Mouse (Mus musculus): ENCODE results near the gene F2r. TPM values are rescaled to one million over a fixed set of nuclear protein-coding genes. Genes with fewer than 3 reads are reported as not detected.

Gene F2r
- polyA plus RNA-seq, 1 experiment = 1.1 TPM

DNA sequence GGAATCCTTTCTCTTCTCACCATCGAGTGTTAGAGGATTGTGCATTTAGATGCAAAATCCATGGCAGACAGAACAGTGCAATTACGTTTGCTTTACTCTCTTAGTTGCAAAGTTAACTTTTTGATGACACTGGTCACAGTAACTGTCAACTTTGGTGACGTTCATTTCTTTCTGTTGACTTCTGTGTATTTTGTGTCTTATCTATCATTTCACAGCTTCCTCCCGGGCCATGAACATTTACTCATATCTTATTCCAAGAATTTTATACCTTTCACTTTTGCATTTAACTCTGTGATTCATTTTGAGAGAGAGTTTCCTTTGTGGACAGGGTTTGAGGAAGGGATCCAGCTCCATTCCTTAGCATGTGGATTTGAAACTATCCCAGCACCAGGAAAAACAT lies 35.4 kb upstream of the F2r start:
- Histone ChIP-seq H3K27me3 (ENCODE audit: control insufficient read depth, insufficient read depth, low read length) (no peaks in the 10 kb centered on the region), H3K36me3 (ENCODE audit: control insufficient read depth, insufficient read depth, low read length) (no peaks in the 10 kb centered on the region), H3K4me1 (ENCODE audit: control insufficient read depth, insufficient read depth, low read length) (no peaks in the 10 kb centered on the region), H3K4me3 (ENCODE audit: control insufficient read depth, low read depth, low read length) (no peak overlapping the region), H3K27ac (ENCODE audit: control insufficient read depth, insufficient read depth, low read depth, low read length) (no peak overlapping the region)
- TF ChIP-seq POLR2A (IDR thresholded peaks at IDR 0.05; ENCODE audit: control insufficient read depth, low read depth, low read length) (no peak), CTCF (IDR thresholded peaks at IDR 0.05; ENCODE audit: control insufficient read depth, insufficient read depth, insufficient replicate concordance, low read depth, low read length) (no peak)

GRCm38 (mm10) chr13:95651870-95652668 lies 33.8 kb upstream of the F2r start:
- Histone ChIP-seq H3K27ac (ENCODE audit: control insufficient read depth, insufficient read depth, low read depth, low read length) (no peak overlapping the region), H3K4me1 (ENCODE audit: control insufficient read depth, insufficient read depth, low read length) (no peaks in the 10 kb centered on the region), H3K27me3 (ENCODE audit: control insufficient read depth, insufficient read depth, low read length) (no peaks in the 10 kb centered on the region), H3K4me3 (ENCODE audit: control insufficient read depth, low read depth, low read length) (no peak overlapping the region), H3K36me3 (ENCODE audit: control insufficient read depth, insufficient read depth, low read length) (no peaks in the 10 kb centered on the region)
- no peak for TF ChIP-seq POLR2A (IDR thresholded peaks at IDR 0.05; ENCODE audit: control insufficient read depth, low read depth, low read length)
- no peak for TF ChIP-seq CTCF (IDR thresholded peaks at IDR 0.05; ENCODE audit: control insufficient read depth, insufficient read depth, insufficient replicate concordance, low read depth, low read length)

DNA sequence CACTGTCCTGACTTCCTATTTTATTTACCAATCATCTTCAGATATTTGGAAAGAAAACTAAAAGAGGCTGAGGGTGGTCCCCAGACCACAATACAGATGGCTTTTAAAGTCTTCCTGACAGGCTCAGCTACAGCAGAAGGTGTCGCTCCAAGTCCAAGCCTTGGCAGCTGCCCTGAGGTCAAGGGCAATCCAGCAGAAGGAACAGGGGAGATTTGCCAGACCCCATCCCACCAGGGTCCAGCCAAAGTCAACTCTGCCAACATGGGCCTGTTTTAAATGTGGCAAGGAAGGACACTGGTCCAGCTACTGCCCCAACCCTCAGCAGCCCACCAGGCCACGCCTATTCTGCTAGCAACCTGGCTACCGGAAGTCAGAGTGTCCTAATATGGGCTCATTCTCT lies 31.7 kb upstream of the F2r start:
- no peak for TF ChIP-seq POLR2A (IDR thresholded peaks at IDR 0.05; ENCODE audit: control insufficient read depth, low read depth, low read length)
- no peak for TF ChIP-seq CTCF (IDR thresholded peaks at IDR 0.05; ENCODE audit: control insufficient read depth, insufficient read depth, insufficient replicate concordance, low read depth, low read length)
- no peak overlapping the region for H3K4me3 ChIP-seq (ENCODE audit: control insufficient read depth, low read depth, low read length)
- H3K27me3 ChIP-seq (ENCODE audit: control insufficient read depth, insufficient read depth, low read length) = no peaks in the 10 kb centered on the region
- no peak overlapping the region for H3K27ac ChIP-seq (ENCODE audit: control insufficient read depth, insufficient read depth, low read depth, low read length)
- no peaks in the 10 kb centered on the region for H3K4me1 ChIP-seq (ENCODE audit: control insufficient read depth, insufficient read depth, low read length)
- H3K36me3 ChIP-seq (ENCODE audit: control insufficient read depth, insufficient read depth, low read length) = no peaks in the 10 kb centered on the region

GRCm38 (mm10) chr13:95647248-95647647 lies 29.0 kb upstream of the F2r start:
- Histone ChIP-seq H3K4me1 (ENCODE audit: control insufficient read depth, insufficient read depth, low read length) (no peaks in the 10 kb centered on the region), H3K27ac (ENCODE audit: control insufficient read depth, insufficient read depth, low read depth, low read length) (no peak overlapping the region), H3K36me3 (ENCODE audit: control insufficient read depth, insufficient read depth, low read length) (no peaks in the 10 kb centered on the region), H3K4me3 (ENCODE audit: control insufficient read depth, low read depth, low read length) (no peak overlapping the region), H3K27me3 (ENCODE audit: control insufficient read depth, insufficient read depth, low read length) (no peaks in the 10 kb centered on the region)
- no peak for TF ChIP-seq CTCF (IDR thresholded peaks at IDR 0.05; ENCODE audit: control insufficient read depth, insufficient read depth, insufficient replicate concordance, low read depth, low read length)
- TF ChIP-seq POLR2A (IDR thresholded peaks at IDR 0.05; ENCODE audit: control insufficient read depth, low read depth, low read length) = no peak

DNA sequence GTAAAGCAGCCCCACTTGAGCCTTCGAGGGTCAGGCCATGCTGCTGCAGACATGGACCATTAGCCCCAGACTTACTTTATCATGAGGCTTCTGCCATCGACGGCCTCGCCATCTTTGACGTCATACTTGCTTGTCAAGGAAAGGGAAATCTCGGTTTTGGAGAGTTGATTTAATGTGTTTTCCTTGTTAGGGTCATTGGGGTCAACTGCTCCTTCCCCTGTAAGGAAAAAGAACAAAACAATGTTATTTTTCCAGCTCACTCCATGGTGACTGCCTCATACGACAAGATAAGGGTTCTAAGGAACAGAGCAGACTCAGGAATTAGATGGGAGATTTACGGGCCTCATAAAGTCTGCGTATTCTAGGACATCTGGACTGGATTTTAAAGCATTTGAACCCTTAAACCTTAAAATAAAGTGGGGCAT lies 28.4 kb upstream of the F2r start:
- no peaks in the 10 kb centered on the region for H3K27me3 ChIP-seq (ENCODE audit: control insufficient read depth, insufficient read depth, low read length)
- H3K4me3 ChIP-seq (ENCODE audit: control insufficient read depth, low read depth, low read length) = no peak overlapping the region
- H3K4me1 ChIP-seq (ENCODE audit: control insufficient read depth, insufficient read depth, low read length) = no peaks in the 10 kb centered on the region
- no peak for TF ChIP-seq CTCF (IDR thresholded peaks at IDR 0.05; ENCODE audit: control insufficient read depth, insufficient read depth, insufficient replicate concordance, low read depth, low read length)
- TF ChIP-seq POLR2A (IDR thresholded peaks at IDR 0.05; ENCODE audit: control insufficient read depth, low read depth, low read length) = no peak
- H3K27ac ChIP-seq (ENCODE audit: control insufficient read depth, insufficient read depth, low read depth, low read length) = no peak overlapping the region
- H3K36me3 ChIP-seq (ENCODE audit: control insufficient read depth, insufficient read depth, low read length) = no peaks in the 10 kb centered on the region

- H3K4me1 ChIP-seq (ENCODE audit: control insufficient read depth, insufficient read depth, low read length) = peaks cover 5% of the 10 kb centered on the region
- no peaks in the 10 kb centered on the region for H3K36me3 ChIP-seq (ENCODE audit: control insufficient read depth, insufficient read depth, low read length)
- no peak overlapping the region for H3K4me3 ChIP-seq (ENCODE audit: control insufficient read depth, low read depth, low read length)
- TF ChIP-seq POLR2A (IDR thresholded peaks at IDR 0.05; ENCODE audit: control insufficient read depth, low read depth, low read length) = no peak
- no peak for TF ChIP-seq CTCF (IDR thresholded peaks at IDR 0.05; ENCODE audit: control insufficient read depth, insufficient read depth, insufficient replicate concordance, low read depth, low read length)
- H3K27ac ChIP-seq (ENCODE audit: control insufficient read depth, insufficient read depth, low read depth, low read length) = no peak overlapping the region
- H3K27me3 ChIP-seq (ENCODE audit: control insufficient read depth, insufficient read depth, low read length) = no peaks in the 10 kb centered on the region
These were observed 25.5 kb upstream of the F2r start for GRCm38 (mm10) chr13:95643740-95644139.

DNA sequence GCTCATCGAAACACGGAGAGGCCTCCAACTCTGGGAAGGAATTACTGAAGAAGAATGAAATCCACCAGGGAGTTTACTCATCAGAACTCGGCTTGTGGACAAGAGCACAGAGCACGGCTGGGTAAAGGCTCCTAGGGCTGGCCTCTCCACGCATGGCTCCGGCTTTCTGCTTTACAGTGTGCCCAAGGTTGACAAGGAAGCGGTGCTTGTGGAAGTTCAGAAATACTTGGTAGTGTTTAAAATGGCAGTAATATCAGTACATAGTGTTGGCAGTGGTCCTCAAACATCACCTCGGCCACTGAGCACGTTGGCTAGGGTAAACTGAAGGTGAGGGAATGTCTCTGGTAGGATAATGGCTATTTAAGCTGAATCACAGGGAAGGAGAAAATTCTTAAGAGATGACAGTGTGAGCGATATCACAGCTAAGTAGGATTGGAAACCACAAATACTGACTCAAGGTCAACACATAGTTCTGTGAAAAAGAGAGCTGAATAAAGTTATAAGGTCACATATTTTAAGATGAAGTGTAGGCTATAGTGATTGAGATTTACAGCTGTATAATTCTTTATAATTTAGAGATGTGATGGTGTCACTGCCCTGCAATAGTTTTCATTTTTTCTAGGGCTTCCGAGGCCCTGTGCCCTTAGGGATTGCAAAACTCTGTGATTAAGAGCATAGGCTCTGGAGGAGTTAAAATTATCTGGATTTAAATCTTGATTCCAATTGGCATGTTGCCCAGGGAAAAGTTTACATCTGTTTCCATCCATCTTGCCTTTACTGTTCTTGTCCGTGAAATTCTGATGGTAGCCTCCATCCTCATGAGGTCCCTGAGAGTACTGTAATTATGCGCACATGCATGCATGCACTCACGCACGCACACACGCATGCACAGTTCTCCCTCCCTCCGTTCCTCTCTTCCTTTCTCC lies 23.0 kb upstream of the F2r start:
- no peak overlapping the region for H3K27ac ChIP-seq (ENCODE audit: control insufficient read depth, insufficient read depth, low read depth, low read length)
- H3K4me1 ChIP-seq (ENCODE audit: control insufficient read depth, insufficient read depth, low read length) = peaks cover 5% of the 10 kb centered on the region
- H3K27me3 ChIP-seq (ENCODE audit: control insufficient read depth, insufficient read depth, low read length) = no peaks in the 10 kb centered on the region
- H3K4me3 ChIP-seq (ENCODE audit: control insufficient read depth, low read depth, low read length) = no peak overlapping the region
- TF ChIP-seq CTCF (IDR thresholded peaks at IDR 0.05; ENCODE audit: control insufficient read depth, insufficient read depth, insufficient replicate concordance, low read depth, low read length) (no peak), POLR2A (IDR thresholded peaks at IDR 0.05; ENCODE audit: control insufficient read depth, low read depth, low read length) (no peak)
- H3K36me3 ChIP-seq (ENCODE audit: control insufficient read depth, insufficient read depth, low read length) = no peaks in the 10 kb centered on the region
